Mouse (Mus musculus) olfactory bulb, adult 2 months (tissue): ENCODE data around the gene Vgll4.

Source experiments
- CTCF ChIP-seq: fragments of 200-500 bp; IDR thresholded peaks from 2 replicates; pipeline ENCODE4 v1.5.1; 2012; ENCODE audit warnings: low read depth, mild to moderate bottlenecking, low read length, moderate library complexity; ENCODE audit not compliant: insufficient read depth
- POLR2A ChIP-seq: fragments of 200-500 bp; IDR thresholded peaks from 2 replicates; pipeline ENCODE4 v1.6.1; 2012; ENCODE audit warnings: mild to moderate bottlenecking, low read depth, low read length, moderate library complexity; ENCODE audit not compliant: insufficient read depth

GRCm38 (mm10) chr6:114818471-114818870 lies 151.3 kb downstream of the Vgll4 start:
- TF ChIP-seq POLR2A = no peak
- peak; percentile 10; the same call in 1 of the 2 replicates for TF ChIP-seq CTCF
